Mouse (Mus musculus): Measurements from ENCODE around the gene Flt1.

The Flt1 gene

GRCm38 (mm10) chr5:147724945-147725830 is 623 bp downstream of the Flt1 start:
- peak; percentile 22 for DNase-seq (ENCODE audit: low spot score)

- DNase-seq (ENCODE audit: low spot score) = no peak
Observed at GRCm38 (mm10) chr5:147724391-147724790, 1.4 kb downstream of the Flt1 start.

- no peak for DNase-seq (ENCODE audit: low spot score)
Observed at GRCm38 (mm10) chr5:147723811-147724210, 2.0 kb downstream of the Flt1 start.

- no peak for DNase-seq (ENCODE audit: low spot score)
Observed at GRCm38 (mm10) chr5:147721438-147721837, 4.4 kb downstream of the Flt1 start.

- DNase-seq (ENCODE audit: low spot score) = no peak
Observed at GRCm38 (mm10) chr5:147718335-147718734, 7.5 kb downstream of the Flt1 start.

GRCm38 (mm10) chr5:147716697-147717217 is 9.1 kb downstream of the Flt1 start:
- no peak for DNase-seq (ENCODE audit: low spot score)

GRCm38 (mm10) chr5:147716276-147716675 is 9.5 kb downstream of the Flt1 start:
- no peak for DNase-seq (ENCODE audit: low spot score)

GRCm38 (mm10) chr5:147715391-147715790 is 10.4 kb downstream of the Flt1 start:
- no peak for DNase-seq (ENCODE audit: low spot score)

- DNase-seq (ENCODE audit: low spot score) = no peak
Observed at GRCm38 (mm10) chr5:147708500-147708899, 17.3 kb downstream of the Flt1 start.

GRCm38 (mm10) chr5:147707479-147707878 is 18.3 kb downstream of the Flt1 start:
- DNase-seq (ENCODE audit: low spot score) = no peak

GRCm38 (mm10) chr5:147704890-147705289 is 20.9 kb downstream of the Flt1 start:
- no peak for DNase-seq (ENCODE audit: low spot score)

- no peak for DNase-seq (ENCODE audit: low spot score)
Observed at GRCm38 (mm10) chr5:147702423-147702822, 23.4 kb downstream of the Flt1 start.

GRCm38 (mm10) chr5:147701024-147701423 is 24.8 kb downstream of the Flt1 start:
- DNase-seq (ENCODE audit: low spot score) = no peak

- no peak for DNase-seq (ENCODE audit: low spot score)
Observed at GRCm38 (mm10) chr5:147698044-147698443, 27.8 kb downstream of the Flt1 start.

GRCm38 (mm10) chr5:147697165-147697564 is 28.6 kb downstream of the Flt1 start:
- DNase-seq (ENCODE audit: low spot score) = no peak

- DNase-seq (ENCODE audit: low spot score) = no peak
Observed at GRCm38 (mm10) chr5:147692622-147693021, 33.2 kb downstream of the Flt1 start.

- DNase-seq (ENCODE audit: low spot score) = no peak
Observed at GRCm38 (mm10) chr5:147683707-147684323, 42.0 kb downstream of the Flt1 start.

- DNase-seq (ENCODE audit: low spot score) = no peak
Observed at GRCm38 (mm10) chr5:147681224-147681623, 44.6 kb downstream of the Flt1 start.

- DNase-seq (ENCODE audit: low spot score) = no peak
Observed at GRCm38 (mm10) chr5:147680711-147681110, 45.1 kb downstream of the Flt1 start.

- no peak for DNase-seq (ENCODE audit: low spot score)
Observed at GRCm38 (mm10) chr5:147679316-147679715, 46.5 kb downstream of the Flt1 start.

- DNase-seq (ENCODE audit: low spot score) = no peak
Observed at GRCm38 (mm10) chr5:147675791-147676190, 50.0 kb downstream of the Flt1 start.

- DNase-seq (ENCODE audit: low spot score) = no peak
Observed at GRCm38 (mm10) chr5:147671765-147672424, 53.9 kb downstream of the Flt1 start.

Data from testis, postnatal 14 days (tissue).